Mouse (Mus musculus) liver, postnatal 0 days (tissue): ENCODE results near the gene Fras1.

Experiments
- CTCF ChIP-seq: sonication (generic); IDR thresholded peaks from 2 replicates; pipeline ENCODE4 v1.5.1; 2016; ENCODE audit warnings: antibody characterized with exemption, low read depth
- EP300 ChIP-seq: IDR thresholded peaks from 2 replicates; pipeline ENCODE4 v1.6.1; 2016; ENCODE audit warnings: antibody characterized with exemption, low read depth, mild to moderate bottlenecking

DNA sequence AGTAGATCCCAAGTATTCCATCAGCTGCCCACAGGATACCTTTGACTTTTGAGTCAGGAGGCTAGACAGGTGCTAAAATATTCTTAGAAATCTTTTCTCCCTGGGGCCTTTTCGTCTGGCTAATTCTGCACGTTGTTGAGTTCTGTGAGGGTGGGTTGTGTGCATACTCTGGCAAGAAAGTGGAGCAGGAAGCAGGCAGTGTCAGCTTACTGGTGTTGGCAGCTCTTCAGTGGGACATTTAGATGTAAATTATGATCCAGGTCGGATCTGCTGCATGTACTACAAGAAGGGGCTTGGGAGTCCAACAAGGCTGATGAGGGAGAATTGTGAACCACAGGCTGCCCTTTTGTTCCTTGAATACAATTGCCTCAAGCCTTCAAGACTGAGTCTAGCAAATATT, 98.2 kb downstream of the Fras1 start:
- TF ChIP-seq CTCF (no peak), EP300 (no peak)
